Mouse (Mus musculus): ENCODE data around the gene Gm49403. TPM values are rescaled to one million over a fixed set of nuclear protein-coding genes. Genes with fewer than 3 reads are reported as not detected.

Gm49403 gene
- polyA plus RNA-seq, 1 experiment, result not detected

DNA sequence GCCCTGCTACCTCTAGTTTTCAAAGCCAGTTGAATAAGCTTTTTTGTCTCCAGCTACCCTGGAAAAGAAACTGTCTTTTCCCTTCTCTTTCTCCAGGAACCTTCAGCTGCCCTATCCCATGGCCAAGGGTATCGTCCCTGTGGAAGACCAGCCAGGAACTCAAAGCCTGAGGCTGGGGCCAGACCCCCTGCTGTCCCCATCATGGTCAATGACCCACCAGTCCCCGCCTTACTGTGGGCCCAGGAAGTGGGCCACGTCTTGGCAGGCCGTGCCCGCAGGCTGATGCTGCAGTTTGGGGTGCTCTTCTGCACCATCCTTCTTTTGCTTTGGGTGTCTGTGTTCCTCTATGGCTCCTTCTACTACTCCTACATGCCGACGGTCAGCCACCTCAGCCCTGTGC is 42.7 kb upstream of the Gm49403 start:
- DNase-seq, result no peak
- Histone ChIP-seq H3K4me1 (replicated peaks; ENCODE audit: control insufficient read depth, insufficient read depth, low read length) (peaks cover 33% of the 10 kb centered on the region), H3K27me3 (ENCODE audit: control insufficient read depth, insufficient read depth, low read length) (no peaks in the 10 kb centered on the region), H3K36me3 (ENCODE audit: control insufficient read depth, insufficient read depth, low read length) (peaks cover 1% of the 10 kb centered on the region; the same call in 1 of the 2 replicates), H3K27ac (ENCODE audit: control insufficient read depth, insufficient read depth, low read length) (no peak overlapping the region), H3K4me3 (ENCODE audit: control insufficient read depth, insufficient read depth, low read length) (no peak overlapping the region)
- WGBS, result 88% methylated on average over 7 of the region's 7 CpGs
- TF ChIP-seq CTCF (IDR thresholded peaks at IDR 0.05; ENCODE audit: borderline replicate concordance, control insufficient read depth, extremely low read depth, insufficient read depth, low read length, poor library complexity) (no peak), POLR2A (IDR thresholded peaks at IDR 0.05; ENCODE audit: control insufficient read depth, extremely low read depth, insufficient read depth, low read length, poor library complexity) (no peak)

DNA sequence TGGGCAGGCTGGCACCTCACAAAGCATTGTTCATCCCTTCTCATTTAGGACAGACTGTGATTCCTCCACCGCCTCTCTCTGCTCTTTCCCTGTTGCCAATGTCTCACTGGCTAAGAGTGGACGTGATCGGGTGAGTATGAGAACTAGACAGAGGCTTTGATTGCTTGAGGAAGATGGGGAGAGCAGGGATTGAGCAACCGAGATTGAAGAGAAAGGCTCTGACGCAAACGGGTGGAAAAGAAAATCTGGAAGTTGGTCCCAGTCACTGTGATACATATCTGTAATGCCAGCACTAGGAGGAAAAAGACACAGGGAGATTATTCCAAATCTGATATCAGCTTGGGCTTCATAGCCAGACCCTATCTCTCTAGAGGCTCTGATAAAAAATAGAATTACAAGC is 40.8 kb upstream of the Gm49403 start:
- DNase-seq, result no peak
- Histone ChIP-seq H3K4me3 (ENCODE audit: control insufficient read depth, insufficient read depth, low read length) (no peak overlapping the region), H3K27ac (ENCODE audit: control insufficient read depth, insufficient read depth, low read length) (no peak overlapping the region), H3K36me3 (ENCODE audit: control insufficient read depth, insufficient read depth, low read length) (peaks cover 9% of the 10 kb centered on the region; the same call in 1 of the 2 replicates), H3K27me3 (ENCODE audit: control insufficient read depth, insufficient read depth, low read length) (no peaks in the 10 kb centered on the region), H3K4me1 (replicated peaks; ENCODE audit: control insufficient read depth, insufficient read depth, low read length) (peaks cover 33% of the 10 kb centered on the region)
- 97% methylated on average over 6 of the region's 6 CpGs for WGBS
- TF ChIP-seq CTCF (IDR thresholded peaks at IDR 0.05; ENCODE audit: borderline replicate concordance, control insufficient read depth, extremely low read depth, insufficient read depth, low read length, poor library complexity) (no peak), POLR2A (IDR thresholded peaks at IDR 0.05; ENCODE audit: control insufficient read depth, extremely low read depth, insufficient read depth, low read length, poor library complexity) (no peak)

DNA sequence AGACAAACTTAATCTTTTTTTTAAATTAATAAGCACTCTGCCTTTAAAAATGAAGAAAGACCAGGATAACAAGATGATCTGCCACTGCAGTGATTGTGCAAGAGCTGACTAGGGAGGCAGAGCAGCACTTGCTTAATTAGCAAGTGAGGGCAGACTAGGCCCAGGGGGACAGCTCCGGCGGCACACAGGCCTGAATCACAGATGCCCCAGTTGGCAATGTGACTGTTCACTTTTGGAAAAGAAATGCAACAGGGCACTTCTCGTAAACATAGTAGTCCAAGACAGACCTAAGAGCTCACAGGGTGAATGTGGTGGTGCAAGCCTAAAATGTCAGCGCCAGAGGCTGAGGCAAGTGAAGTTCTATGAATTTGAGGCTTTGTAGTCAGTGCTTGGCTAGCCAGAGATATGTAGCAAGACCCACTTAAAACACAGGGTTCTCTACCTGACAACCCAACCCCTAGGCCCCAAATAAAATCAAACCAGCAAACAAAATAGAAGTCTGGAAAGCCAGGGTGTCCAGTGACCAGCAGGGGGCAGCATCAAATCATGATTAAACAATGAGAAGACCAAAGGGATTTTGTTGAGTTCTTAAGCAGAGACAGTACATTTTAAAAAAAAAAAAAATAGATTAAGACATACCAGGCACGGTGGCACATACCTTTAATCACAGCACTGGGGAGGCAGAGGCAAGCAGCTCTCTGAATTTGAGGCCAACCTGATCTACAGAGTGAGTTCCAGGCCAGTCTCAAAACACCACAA is 39.2 kb upstream of the Gm49403 start:
- H3K4me1 ChIP-seq (replicated peaks; ENCODE audit: control insufficient read depth, insufficient read depth, low read length), result peaks cover 19% of the 10 kb centered on the region
- H3K36me3 ChIP-seq (ENCODE audit: control insufficient read depth, insufficient read depth, low read length), result peaks cover 9% of the 10 kb centered on the region; the same call in 1 of the 2 replicates
- no peaks in the 10 kb centered on the region for H3K27me3 ChIP-seq (ENCODE audit: control insufficient read depth, insufficient read depth, low read length)
- DNase-seq, result peak; percentile 76
- H3K4me3 ChIP-seq (ENCODE audit: control insufficient read depth, insufficient read depth, low read length), result no peak overlapping the region
- WGBS, result 80% methylated on average over 5 of the region's 5 CpGs
- no peak for TF ChIP-seq POLR2A (IDR thresholded peaks at IDR 0.05; ENCODE audit: control insufficient read depth, extremely low read depth, insufficient read depth, low read length, poor library complexity)
- H3K27ac ChIP-seq (ENCODE audit: control insufficient read depth, insufficient read depth, low read length), result no peak overlapping the region

DNA sequence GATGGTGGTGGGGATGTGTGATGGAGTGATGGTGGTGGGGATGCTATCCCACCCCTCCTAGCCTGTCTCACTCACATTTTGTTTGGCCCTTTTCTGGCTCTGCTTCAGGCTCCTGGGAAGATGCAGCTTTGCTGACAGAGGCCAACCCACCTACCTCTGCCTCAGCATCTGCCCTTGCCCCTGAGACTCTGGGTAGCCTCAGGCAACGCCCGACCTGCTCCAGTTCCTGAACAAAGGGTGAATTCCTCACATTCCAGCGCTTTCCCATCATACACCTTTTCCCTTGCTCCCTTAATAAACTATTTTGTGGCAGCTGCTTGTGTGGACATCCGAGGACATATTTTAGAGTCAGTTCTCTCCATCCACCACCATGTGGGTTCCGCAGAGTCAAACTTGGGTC is 35.4 kb upstream of the Gm49403 start:
- Histone ChIP-seq H3K27ac (ENCODE audit: control insufficient read depth, insufficient read depth, low read length) (no peak overlapping the region), H3K4me1 (replicated peaks; ENCODE audit: control insufficient read depth, insufficient read depth, low read length) (no peaks in the 10 kb centered on the region), H3K27me3 (ENCODE audit: control insufficient read depth, insufficient read depth, low read length) (no peaks in the 10 kb centered on the region), H3K36me3 (ENCODE audit: control insufficient read depth, insufficient read depth, low read length) (peaks cover 9% of the 10 kb centered on the region; the same call in 1 of the 2 replicates), H3K4me3 (ENCODE audit: control insufficient read depth, insufficient read depth, low read length) (no peak overlapping the region)
- DNase-seq, result no peak
- 94% methylated on average over 5 of the region's 5 CpGs for WGBS
- TF ChIP-seq POLR2A (IDR thresholded peaks at IDR 0.05; ENCODE audit: control insufficient read depth, extremely low read depth, insufficient read depth, low read length, poor library complexity) (no peak), CTCF (IDR thresholded peaks at IDR 0.05; ENCODE audit: borderline replicate concordance, control insufficient read depth, extremely low read depth, insufficient read depth, low read length, poor library complexity) (no peak)

DNA sequence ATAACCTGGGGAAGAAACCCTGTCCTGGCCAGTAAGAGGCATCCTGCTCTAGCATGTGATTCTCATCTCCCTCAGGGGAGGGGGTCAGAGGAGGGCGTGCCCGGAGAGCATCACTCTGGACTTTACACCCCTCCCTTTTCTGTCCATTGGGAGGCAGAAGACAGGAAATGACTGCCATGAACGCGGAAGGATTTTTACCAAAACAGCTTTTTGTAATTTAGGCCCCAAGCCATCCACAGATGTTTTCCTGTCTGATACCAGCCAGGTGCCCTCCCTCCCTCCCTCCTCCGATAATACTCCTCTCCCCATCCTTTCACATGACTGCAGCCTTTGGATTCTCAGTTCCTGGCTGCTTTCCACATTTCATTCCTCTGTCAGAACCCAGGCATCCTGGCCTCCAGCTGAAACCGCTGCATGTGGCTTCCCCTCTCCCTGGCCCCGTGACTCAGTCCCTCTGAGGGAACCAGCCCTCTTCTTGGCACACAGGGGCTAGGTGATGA is 33.3 kb upstream of the Gm49403 start, which contains the start of gene Lrrn4cl:
Gene Lrrn4cl, plus strand, starts transcription at position 367 of the 500 bp plus-strand sequence.
- WGBS, result 79% methylated on average over 7 of the region's 7 CpGs
- Histone ChIP-seq H3K27me3 (ENCODE audit: control insufficient read depth, insufficient read depth, low read length) (no peaks in the 10 kb centered on the region), H3K36me3 (ENCODE audit: control insufficient read depth, insufficient read depth, low read length) (peaks cover 9% of the 10 kb centered on the region; the same call in 1 of the 2 replicates), H3K4me1 (replicated peaks; ENCODE audit: control insufficient read depth, insufficient read depth, low read length) (no peaks in the 10 kb centered on the region), H3K4me3 (ENCODE audit: control insufficient read depth, insufficient read depth, low read length) (no peak within 1 kb of the TSS), H3K27ac (ENCODE audit: control insufficient read depth, insufficient read depth, low read length) (no peak within 1 kb of the TSS)
- TF ChIP-seq POLR2A (IDR thresholded peaks at IDR 0.05; ENCODE audit: control insufficient read depth, extremely low read depth, insufficient read depth, low read length, poor library complexity) (no peak), CTCF (IDR thresholded peaks at IDR 0.05; ENCODE audit: borderline replicate concordance, control insufficient read depth, extremely low read depth, insufficient read depth, low read length, poor library complexity) (no peak)
- DNase-seq, result no peak

DNA sequence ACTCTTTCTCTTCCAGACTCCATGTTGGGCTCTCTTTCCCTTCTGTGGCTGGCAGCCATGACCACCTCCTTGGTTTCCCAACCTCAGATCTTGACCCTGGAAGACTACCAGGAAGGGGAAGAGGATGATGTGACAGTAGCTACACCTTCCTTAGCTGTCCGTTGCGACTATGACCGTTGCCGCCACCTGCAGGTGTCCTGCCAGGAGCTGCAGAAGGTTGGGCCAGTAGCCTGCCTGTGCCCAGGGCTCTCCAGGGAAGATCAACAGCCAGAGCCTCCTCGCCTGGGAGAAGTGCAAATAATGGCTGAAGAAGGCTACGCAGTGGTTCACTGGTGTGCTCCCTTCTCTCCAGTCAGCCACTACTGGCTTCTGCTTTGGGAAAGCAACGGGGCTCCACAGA is 32.1 kb upstream of the Gm49403 start:
- 76% methylated on average over 7 of the region's 7 CpGs for WGBS
- H3K4me1 ChIP-seq (replicated peaks; ENCODE audit: control insufficient read depth, insufficient read depth, low read length), result no peaks in the 10 kb centered on the region
- no peak for DNase-seq
- H3K27me3 ChIP-seq (ENCODE audit: control insufficient read depth, insufficient read depth, low read length), result no peaks in the 10 kb centered on the region
- H3K36me3 ChIP-seq (ENCODE audit: control insufficient read depth, insufficient read depth, low read length), result peaks cover 3% of the 10 kb centered on the region; the same call in 1 of the 2 replicates
- no peak overlapping the region for H3K4me3 ChIP-seq (ENCODE audit: control insufficient read depth, insufficient read depth, low read length)
- no peak overlapping the region for H3K27ac ChIP-seq (ENCODE audit: control insufficient read depth, insufficient read depth, low read length)
- TF ChIP-seq POLR2A (IDR thresholded peaks at IDR 0.05; ENCODE audit: control insufficient read depth, extremely low read depth, insufficient read depth, low read length, poor library complexity) (no peak), CTCF (IDR thresholded peaks at IDR 0.05; ENCODE audit: borderline replicate concordance, control insufficient read depth, extremely low read depth, insufficient read depth, low read length, poor library complexity) (no peak)

Measured in thymus, adult 2 months (tissue).